Mouse (Mus musculus) intestine, embryonic 14.5 days (tissue): ENCODE data around the gene Upk1b. TPM values are rescaled to one million over a fixed set of nuclear protein-coding genes. Genes with fewer than 3 reads are reported as not detected.
"Not testable (repeated sequence)": the region's sequence is repeated elsewhere in the genome, so short reads cannot be mapped to it uniquely, and the experiment has no call there.

Experiments
- ATAC-seq: fragments of 200-750 bp; cut with Nextera tagmentation; replicated peaks from 2 replicates; pipeline ENCODE4 v1.8.0; 2017; ENCODE audit warnings: low read depth, moderate number of reproducible peaks, moderate TSS enrichment, moderate library complexity; ENCODE audit not compliant: low FRiP score, low TSS enrichment
- DNase-seq: peaks from one replicate; pipeline ENCODE4 v3.0.0-alpha.2; 2018; ENCODE audit warnings: low spot score
- H3K27ac ChIP-seq: fragments of 300-500 bp; sonication (generic); 2 replicates; pipeline ENCODE4 v1.5.1; 2014; ENCODE audit warnings: low read depth, mild to moderate bottlenecking, control low read depth
- H3K27me3 ChIP-seq: fragments of 300-500 bp; sonication (generic); replicated peaks from 2 replicates; pipeline ENCODE4 v1.6.1; 2014; ENCODE audit warnings: low read length, control low read depth; ENCODE audit not compliant: control insufficient read depth, insufficient read depth
- H3K36me3 ChIP-seq: fragments of 300-500 bp; sonication (generic); 2 replicates; pipeline ENCODE4 v1.6.1; 2014; ENCODE audit warnings: low read length, control low read depth; ENCODE audit not compliant: control insufficient read depth, insufficient read depth
- H3K4me1 ChIP-seq: fragments of 300-500 bp; sonication (generic); replicated peaks from 2 replicates; pipeline ENCODE4 v1.6.1; 2014; ENCODE audit warnings: low read length, control low read depth, mixed read lengths; ENCODE audit not compliant: control insufficient read depth, insufficient read depth
- H3K4me2 ChIP-seq: fragments of 300-500 bp; sonication (generic); 2 replicates; pipeline ENCODE4 v1.6.1; 2014; ENCODE audit warnings: low read length
- H3K4me3 ChIP-seq: fragments of 300-500 bp; sonication (generic); 2 replicates; pipeline ENCODE4 v1.5.1; 2014; ENCODE audit warnings: low read depth, low read length, control low read depth, mixed read lengths
- H3K9ac ChIP-seq: fragments of 300-500 bp; sonication (generic); 2 replicates; pipeline ENCODE4 v1.6.1; 2014; ENCODE audit warnings: mild to moderate bottlenecking, low read length
- H3K9me3 ChIP-seq: fragments of 300-500 bp; sonication (generic); 2 replicates; pipeline ENCODE4 v1.6.1; 2016; ENCODE audit warnings: low read length, control low read depth; ENCODE audit not compliant: control insufficient read depth
- WGBS: fragments of 180-500 bp; shearing (Covaris S2); extraction: QIAGEN DNeasy Blood & Tissue Kit; methylation state at CpG from one replicate; pipeline ENCODE4 v1.1.7; 2014; 5-methylcytosine and 5-hydroxymethylcytosine counted together
- polyA plus RNA-seq: library from polyadenylated mRNA; unstranded; fragments of >200 nt; fragmentation: Nextera tagmentation; extraction: Ambion mirVana; gene quantifications from 2 replicates; pipeline ENCODE4 v1.2.1, GENCODE M21; 2014

Gene Upk1b
- 26.6 and 30.7 TPM in 2 replicates for polyA plus RNA-seq

DNA sequence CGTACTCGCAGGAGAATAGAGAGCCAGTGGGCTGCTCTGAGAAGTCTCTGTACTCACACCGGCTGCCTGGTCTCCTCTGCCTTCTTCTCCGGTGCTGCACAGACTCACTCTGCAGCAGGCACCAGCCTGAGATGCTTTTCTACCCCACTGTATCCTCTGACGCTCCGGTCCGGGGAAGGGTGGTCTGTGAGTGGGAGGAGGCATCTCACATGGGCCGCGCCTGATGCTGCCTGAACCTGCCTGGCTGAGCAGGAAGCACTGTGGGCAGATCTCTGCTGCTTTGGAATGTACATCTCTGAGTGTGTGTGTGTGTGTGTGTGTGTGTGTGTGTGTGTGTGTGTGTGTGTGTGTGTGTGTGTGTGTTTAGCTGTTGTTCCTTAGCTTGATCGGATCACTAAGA is at the start of gene Upk1b:
TSS of gene Upk1b (minus strand) at position 238 of the 400 bp plus-strand sequence.
- peak; percentile 82 for ATAC-seq
- Histone ChIP-seq H3K36me3 (no peaks in the 10 kb centered on the region), H3K27me3 (no peaks in the 10 kb centered on the region), H3K4me3 (no peak within 1 kb of the TSS), H3K9ac (no peak within 1 kb of the TSS), H3K9me3 (no peaks in the 10 kb centered on the region), H3K4me2 (no peak within 1 kb of the TSS), H3K4me1 (0 out of 2 replicates have a peak, but pooled peaks cover 5% of the 10 kb centered on the region), H3K27ac (no peak within 1 kb of the TSS)
- 13% methylated on average over 10 of the region's 10 CpGs for WGBS
- peak; percentile 59 for DNase-seq

DNA sequence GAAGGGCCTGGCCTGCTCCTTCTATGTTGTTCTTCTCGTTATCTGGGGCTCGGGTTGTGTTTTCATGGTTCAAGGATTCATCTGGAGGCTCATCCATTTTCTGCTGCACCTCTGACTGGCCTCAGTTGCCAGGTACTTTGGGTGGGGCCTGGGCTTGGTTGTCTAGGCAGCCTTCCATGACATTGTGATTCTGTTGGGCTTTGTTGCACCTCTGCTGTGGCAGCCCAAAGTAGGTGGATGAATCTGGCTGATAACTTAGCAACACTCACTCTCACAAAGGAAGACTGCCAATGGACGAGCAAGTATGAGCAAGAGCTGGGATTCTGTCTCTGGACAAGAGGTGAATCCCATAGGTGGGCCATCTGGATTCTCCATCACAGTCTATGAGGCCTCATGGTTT is 28.5 kb upstream of the Upk1b start, which contains the start of gene 4930435E12Rik:
TSS of gene 4930435E12Rik (minus strand) at position 101 of the 400 bp plus-strand sequence.
- Histone ChIP-seq H3K27me3 (no peaks in the 10 kb centered on the region), H3K27ac (no peak within 1 kb of the TSS), H3K4me2 (no peak within 1 kb of the TSS), H3K36me3 (no peaks in the 10 kb centered on the region), H3K9me3 (no peaks in the 10 kb centered on the region), H3K9ac (no peak within 1 kb of the TSS), H3K4me1 (no peaks in the 10 kb centered on the region), H3K4me3 (no peak within 1 kb of the TSS)
- ATAC-seq (no peak), DNase-seq (no peak)
- 87% methylated on average over 3 of the region's 3 CpGs for WGBS

DNA sequence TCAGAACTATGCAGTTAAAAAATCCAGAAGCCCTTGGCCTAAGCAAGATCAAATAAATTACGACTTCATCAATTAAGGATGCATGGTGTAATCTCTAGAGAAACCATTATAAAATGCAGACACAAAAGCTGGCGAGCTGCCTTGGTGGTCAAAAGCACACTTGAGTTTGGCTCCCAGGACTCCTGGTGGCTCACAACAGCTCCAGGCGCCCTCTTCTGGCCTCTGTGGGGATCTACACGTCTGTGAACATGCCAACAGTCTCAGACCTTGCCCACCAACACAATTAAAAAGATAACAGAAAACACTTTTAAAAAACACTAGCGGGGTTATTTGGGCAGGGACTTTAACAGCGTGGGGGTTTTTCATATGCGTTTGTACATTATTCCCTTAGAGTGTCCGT is 12.4 kb upstream of the Upk1b start:
- WGBS = 31% methylated on average over 8 of the region's 8 CpGs
- no peak overlapping the region for H3K27ac ChIP-seq
- no peaks in the 10 kb centered on the region for H3K27me3 ChIP-seq
- H3K4me2 ChIP-seq = no peak overlapping the region
- DNase-seq (peak; percentile 72), ATAC-seq (no peak)
- H3K9me3 ChIP-seq = peaks cover 5% of the 10 kb centered on the region; the same call in 1 of the 2 replicates
- no peak overlapping the region for H3K9ac ChIP-seq
- no peak overlapping the region for H3K4me3 ChIP-seq
- peaks cover 4% of the 10 kb centered on the region; the same call in 1 of the 2 replicates for H3K4me1 ChIP-seq
- no peaks in the 10 kb centered on the region for H3K36me3 ChIP-seq

DNA sequence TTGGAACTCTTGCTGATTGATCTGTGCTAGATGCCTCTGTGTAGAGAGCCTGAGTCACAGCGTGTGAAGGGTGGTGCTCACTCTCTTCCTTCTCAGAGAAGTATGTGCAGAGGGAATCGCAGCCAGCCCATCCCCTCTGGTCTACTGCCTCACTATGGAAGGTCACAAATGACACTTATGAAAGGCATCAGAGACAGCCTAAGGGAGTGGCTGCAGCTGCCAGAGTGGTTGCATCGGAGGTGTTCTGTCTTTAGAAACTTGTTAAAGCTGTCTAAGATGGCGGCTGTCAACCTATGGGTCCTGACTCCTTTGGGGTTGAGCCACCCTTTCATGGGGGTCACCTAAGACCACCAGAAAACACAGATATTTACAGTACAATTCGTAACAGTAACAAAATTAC is 10.1 kb upstream of the Upk1b start:
- ATAC-seq (no peak), DNase-seq (no peak)
- Histone ChIP-seq H3K4me1 (no peaks in the 10 kb centered on the region), H3K27ac (no peak overlapping the region), H3K27me3 (no peaks in the 10 kb centered on the region), H3K36me3 (no peaks in the 10 kb centered on the region), H3K4me3 (no peak overlapping the region), H3K4me2 (no peak overlapping the region), H3K9me3 (peaks cover 5% of the 10 kb centered on the region; the same call in 1 of the 2 replicates), H3K9ac (no peak overlapping the region)
- WGBS = 68% methylated on average over 5 of the region's 5 CpGs

DNA sequence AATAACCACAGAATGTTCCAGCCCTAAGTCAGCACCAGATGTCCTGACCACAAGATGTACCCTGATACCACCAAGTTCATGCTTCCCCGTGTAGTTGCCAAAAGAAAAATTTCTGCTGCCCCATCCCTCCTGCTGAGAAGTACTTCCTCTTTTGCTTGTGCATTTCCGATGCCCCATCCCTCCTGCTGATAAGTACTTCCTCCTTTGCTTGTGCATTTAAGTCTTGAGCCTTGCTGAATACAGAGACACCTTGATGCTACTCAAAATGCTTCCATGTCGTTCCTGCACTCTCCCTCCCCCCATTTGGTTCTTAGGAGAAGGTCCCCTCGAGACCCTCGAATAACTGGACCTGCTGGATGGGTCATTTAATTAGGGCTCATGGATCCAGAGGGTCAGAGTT is 7.7 kb upstream of the Upk1b start:
- not testable (repeated sequence) for DNase-seq, H3K27me3 ChIP-seq, H3K4me1 ChIP-seq, H3K36me3 ChIP-seq, ATAC-seq, H3K4me2 ChIP-seq, H3K9me3 ChIP-seq, H3K9ac ChIP-seq, H3K27ac ChIP-seq, H3K4me3 ChIP-seq
- 90% methylated on average over 5 of the region's 5 CpGs for WGBS

DNA sequence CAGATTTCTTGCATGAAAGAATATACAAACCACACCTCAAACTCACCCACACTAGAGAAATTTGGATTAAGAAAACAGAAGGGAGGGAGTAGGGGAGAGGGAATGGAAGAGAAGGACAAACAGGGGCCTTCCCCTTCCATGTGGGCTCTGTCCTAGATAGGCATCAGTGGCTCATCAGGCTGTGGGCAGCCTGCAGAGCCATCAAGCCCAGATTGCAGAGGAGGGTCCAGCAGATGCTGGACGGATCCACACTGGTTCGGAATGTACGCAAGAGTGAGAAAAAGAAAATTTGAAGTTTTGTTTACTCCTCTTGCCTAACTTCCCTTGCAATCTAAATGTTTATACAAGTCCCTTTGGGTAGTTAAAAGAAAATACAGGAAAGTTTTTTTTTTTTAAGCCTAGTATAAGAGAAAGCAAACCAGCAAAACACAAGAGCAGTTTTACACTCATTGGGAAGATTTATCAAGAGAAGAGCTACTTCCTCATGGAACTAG is 1.1 kb downstream of the Upk1b start:
- H3K36me3 ChIP-seq = no peaks in the 10 kb centered on the region
- no peaks in the 10 kb centered on the region for H3K9me3 ChIP-seq
- 0 out of 2 replicates have a peak, but pooled peaks cover 5% of the 10 kb centered on the region for H3K4me1 ChIP-seq
- ATAC-seq = no peak
- 39% methylated on average over 3 of the region's 3 CpGs for WGBS
- no peaks in the 10 kb centered on the region for H3K27me3 ChIP-seq
- no peak overlapping the region for H3K4me2 ChIP-seq
- H3K27ac ChIP-seq = no peak overlapping the region
- no peak for DNase-seq
- H3K4me3 ChIP-seq = no peak overlapping the region
- no peak overlapping the region for H3K9ac ChIP-seq

DNA sequence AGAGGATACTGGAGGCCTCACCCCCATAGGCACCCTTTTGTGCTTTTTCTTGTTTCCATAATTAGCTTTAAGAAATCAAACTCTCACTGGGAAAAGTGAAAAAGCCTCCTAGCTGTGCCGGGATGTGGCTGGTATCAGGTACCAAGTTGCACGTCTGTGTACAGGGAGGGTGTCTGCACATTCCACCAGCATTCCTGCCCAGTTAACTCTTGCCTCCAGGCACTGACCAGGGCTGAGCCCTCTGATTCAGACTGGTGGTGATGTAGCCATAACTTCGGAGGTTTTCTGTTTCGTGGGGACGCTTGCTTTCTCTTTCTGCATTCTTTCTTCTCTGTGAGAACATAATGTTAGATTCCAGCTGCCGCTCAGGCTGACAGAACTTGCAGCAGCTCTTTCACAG is 7.0 kb downstream of the Upk1b start:
- WGBS = 40% methylated on average over 6 of the region's 6 CpGs
- Histone ChIP-seq H3K4me1 (no peaks in the 10 kb centered on the region), H3K9me3 (no peaks in the 10 kb centered on the region), H3K27me3 (no peaks in the 10 kb centered on the region), H3K36me3 (no peaks in the 10 kb centered on the region), H3K27ac (no peak overlapping the region), H3K4me2 (no peak overlapping the region), H3K4me3 (no peak overlapping the region), H3K9ac (no peak overlapping the region)
- ATAC-seq = no peak
- DNase-seq = no peak

DNA sequence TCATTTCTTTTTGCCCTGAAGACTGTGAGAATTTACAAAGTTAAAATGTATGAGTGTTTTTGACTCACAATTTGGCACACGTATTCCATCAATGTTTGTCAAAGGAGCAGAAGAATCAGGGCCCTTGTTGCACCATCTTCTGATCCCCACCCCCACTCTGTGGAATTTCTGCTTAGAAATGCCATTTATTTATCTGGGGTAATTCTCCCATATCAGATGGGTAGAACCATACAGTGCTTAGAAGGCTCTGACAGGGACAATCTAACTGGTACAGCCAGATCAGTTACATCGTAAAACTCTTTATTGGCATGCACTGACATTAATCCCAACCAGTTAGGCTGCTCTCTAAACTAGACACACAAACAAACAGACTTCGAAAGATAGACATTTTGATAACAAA is 10.2 kb downstream of the Upk1b start:
- H3K9ac ChIP-seq = no peak overlapping the region
- H3K36me3 ChIP-seq = no peaks in the 10 kb centered on the region
- ATAC-seq = no peak
- H3K4me1 ChIP-seq = no peaks in the 10 kb centered on the region
- no peaks in the 10 kb centered on the region for H3K9me3 ChIP-seq
- no peak overlapping the region for H3K27ac ChIP-seq
- 64% methylated on average over 3 of the region's 3 CpGs for WGBS
- DNase-seq = no peak
- H3K4me3 ChIP-seq = no peak overlapping the region
- no peaks in the 10 kb centered on the region for H3K27me3 ChIP-seq
- no peak overlapping the region for H3K4me2 ChIP-seq

DNA sequence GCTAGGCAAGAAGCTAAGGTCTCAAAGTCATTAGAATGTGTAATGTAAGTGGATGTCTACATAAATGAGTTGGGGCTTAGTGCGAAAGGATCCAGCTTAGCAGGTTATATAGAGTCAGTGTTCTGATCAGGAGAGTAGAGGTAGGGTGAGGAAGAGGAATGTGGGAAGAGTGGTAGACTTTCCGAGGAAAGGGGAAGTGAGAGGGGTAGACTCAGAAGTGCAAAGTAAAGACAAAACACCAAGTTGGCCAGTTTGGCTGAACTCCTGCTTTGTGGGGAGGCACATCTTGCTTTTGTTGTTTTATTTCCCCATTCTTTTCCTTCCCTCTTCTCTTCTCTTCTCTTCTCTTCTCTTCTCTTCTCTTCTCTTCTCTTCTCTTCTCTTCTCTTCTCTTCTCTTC is 11.1 kb downstream of the Upk1b start:
- Histone ChIP-seq H3K27me3 (no peaks in the 10 kb centered on the region), H3K4me3 (no peak overlapping the region), H3K9ac (no peak overlapping the region), H3K4me1 (no peaks in the 10 kb centered on the region), H3K27ac (no peak overlapping the region), H3K4me2 (no peak overlapping the region), H3K36me3 (no peaks in the 10 kb centered on the region), H3K9me3 (no peaks in the 10 kb centered on the region)
- DNase-seq (no peak), ATAC-seq (no peak)
- WGBS = 78% methylated on average over 2 of the region's 2 CpGs
